Mouse (Mus musculus) stomach, embryonic 14.5 days (tissue): ENCODE measurements around the gene Hlx. TPM values are rescaled to one million over a fixed set of nuclear protein-coding genes. Genes with fewer than 3 reads are reported as not detected.

ENCODE experiments used
- ATAC-seq: fragments of 200-750 bp; cut with Nextera tagmentation; 2 replicates; pipeline ENCODE4 v1.8.0; 2017; ENCODE audit warnings: low read depth, moderate TSS enrichment; ENCODE audit not compliant: insufficient number of reproducible peaks, insufficient read depth, low FRiP score
- H3K27ac ChIP-seq: fragments of 300-500 bp; sonication (generic); 2 replicates; pipeline ENCODE4 v1.5.1; 2014; ENCODE audit warnings: mild to moderate bottlenecking, low read length, moderate library complexity, mixed read lengths
- H3K27me3 ChIP-seq: fragments of 300-500 bp; sonication (generic); 2 replicates; pipeline ENCODE4 v1.6.1; 2014; ENCODE audit warnings: low read length, control low read depth, mixed read lengths; ENCODE audit not compliant: control insufficient read depth, insufficient read depth
- H3K36me3 ChIP-seq: fragments of 300-500 bp; sonication (generic); 2 replicates; pipeline ENCODE4 v1.6.1; 2014; ENCODE audit warnings: mild to moderate bottlenecking, control low read depth, low read length, moderate library complexity, mixed read lengths; ENCODE audit not compliant: control insufficient read depth, insufficient read depth
- H3K4me1 ChIP-seq: fragments of 300-500 bp; sonication (generic); 2 replicates; pipeline ENCODE4 v1.6.1; 2014; ENCODE audit warnings: low read length, control low read depth, mixed read lengths; ENCODE audit not compliant: control insufficient read depth, insufficient read depth
- H3K4me2 ChIP-seq: fragments of 300-500 bp; sonication (generic); replicated peaks from 2 replicates; pipeline ENCODE4 v1.6.1; 2014; ENCODE audit warnings: low read depth, low read length, control low read depth
- H3K4me3 ChIP-seq: fragments of 300-500 bp; sonication (generic); 2 replicates; pipeline ENCODE4 v1.5.1; 2014; ENCODE audit warnings: low read depth, low read length, control low read depth
- H3K9ac ChIP-seq: fragments of 300-500 bp; sonication (generic); replicated peaks from 2 replicates; pipeline ENCODE4 v1.6.1; 2014; ENCODE audit warnings: low read depth, mild to moderate bottlenecking, control low read depth, low read length, moderate library complexity, mixed read lengths
- H3K9me3 ChIP-seq: fragments of 300-500 bp; sonication (generic); 2 replicates; pipeline ENCODE4 v1.6.1; 2016; ENCODE audit warnings: low read depth, low read length, control low read depth; ENCODE audit not compliant: control insufficient read depth
- WGBS: fragments of 180-500 bp; shearing (Covaris S2); extraction: QIAGEN DNeasy Blood & Tissue Kit; methylation state at CpG from one replicate; pipeline ENCODE4 v1.1.7; 2014; 5-methylcytosine and 5-hydroxymethylcytosine counted together
- polyA plus RNA-seq: library from polyadenylated mRNA; unstranded; fragments of >200 nt; fragmentation: Nextera tagmentation; extraction: Ambion mirVana; gene quantifications from 2 replicates; pipeline ENCODE4 v1.2.1, GENCODE M21; 2014

Gene Hlx
- polyA plus RNA-seq, 1 experiment from 2014 or later, result 10.8 TPM

GRCm38 (mm10) chr1:184687512-184687911, 44.9 kb downstream of the Hlx start:
- H3K4me1 ChIP-seq, result 0 out of 2 replicates have a peak, but pooled peaks cover 6% of the 10 kb centered on the region
- no peak overlapping the region for H3K27ac ChIP-seq
- no peak overlapping the region for H3K9ac ChIP-seq
- H3K27me3 ChIP-seq, result no peaks in the 10 kb centered on the region
- no peak overlapping the region for H3K4me2 ChIP-seq
- no peak for ATAC-seq
- 9% methylated on average over 4 of the region's 4 CpGs for WGBS
- H3K9me3 ChIP-seq, result no peaks in the 10 kb centered on the region
- H3K36me3 ChIP-seq, result no peaks in the 10 kb centered on the region
- no peak overlapping the region for H3K4me3 ChIP-seq

- H3K9me3 ChIP-seq, result no peaks in the 10 kb centered on the region
- no peak overlapping the region for H3K4me2 ChIP-seq
- H3K36me3 ChIP-seq, result no peaks in the 10 kb centered on the region
- H3K27ac ChIP-seq, result no peak overlapping the region
- H3K9ac ChIP-seq, result no peak overlapping the region
- H3K27me3 ChIP-seq, result no peaks in the 10 kb centered on the region
- WGBS, result 58% methylated on average over 6 of the region's 6 CpGs
- H3K4me1 ChIP-seq, result 0 out of 2 replicates have a peak, but pooled peaks cover 5% of the 10 kb centered on the region
- no peak overlapping the region for H3K4me3 ChIP-seq
- no peak for ATAC-seq
These were observed 48.9 kb downstream of the Hlx start for GRCm38 (mm10) chr1:184683541-184683940.

- no peak for ATAC-seq
- Histone ChIP-seq H3K36me3 (no peaks in the 10 kb centered on the region), H3K4me2 (no peak overlapping the region), H3K9ac (no peak overlapping the region), H3K4me1 (no peaks in the 10 kb centered on the region), H3K4me3 (no peak overlapping the region), H3K27ac (no peak overlapping the region), H3K9me3 (no peaks in the 10 kb centered on the region), H3K27me3 (no peaks in the 10 kb centered on the region)
- 54% methylated on average over 8 of the region's 8 CpGs for WGBS
These were observed 52.9 kb downstream of the Hlx start for GRCm38 (mm10) chr1:184679416-184679965.

GRCm38 (mm10) chr1:184677641-184678040, 54.8 kb downstream of the Hlx start:
- Histone ChIP-seq H3K27ac (no peak overlapping the region), H3K9ac (no peak overlapping the region), H3K4me1 (no peaks in the 10 kb centered on the region), H3K9me3 (no peaks in the 10 kb centered on the region), H3K4me2 (no peak overlapping the region), H3K36me3 (no peaks in the 10 kb centered on the region), H3K4me3 (no peak overlapping the region), H3K27me3 (no peaks in the 10 kb centered on the region)
- no peak for ATAC-seq
- WGBS, result 33% methylated on average over 2 of the region's 2 CpGs

Other genes starting within 250 kb of the Hlx start
- gene Marc1, start 78.7 kb upstream of the Hlx start, polyA plus RNA-seq, result 0.20 TPM in 1 of 2 replicates, not detected in the other
- 174 and 197 TPM in 2 replicates for gene Marc2, start 113.8 kb upstream of the Hlx start, polyA plus RNA-seq
- gene C130074G19Rik, start 150.6 kb upstream of the Hlx start, polyA plus RNA-seq, result 1.9 and 2.1 TPM in 2 replicates